Mouse (Mus musculus): ENCODE results near the gene Vmn1r206. TPM values are rescaled to one million over a fixed set of nuclear protein-coding genes. Genes with fewer than 3 reads are reported as not detected.

Gene Vmn1r206
- polyA plus RNA-seq (2017; shearing (Covaris generic)): not detected

DNA sequence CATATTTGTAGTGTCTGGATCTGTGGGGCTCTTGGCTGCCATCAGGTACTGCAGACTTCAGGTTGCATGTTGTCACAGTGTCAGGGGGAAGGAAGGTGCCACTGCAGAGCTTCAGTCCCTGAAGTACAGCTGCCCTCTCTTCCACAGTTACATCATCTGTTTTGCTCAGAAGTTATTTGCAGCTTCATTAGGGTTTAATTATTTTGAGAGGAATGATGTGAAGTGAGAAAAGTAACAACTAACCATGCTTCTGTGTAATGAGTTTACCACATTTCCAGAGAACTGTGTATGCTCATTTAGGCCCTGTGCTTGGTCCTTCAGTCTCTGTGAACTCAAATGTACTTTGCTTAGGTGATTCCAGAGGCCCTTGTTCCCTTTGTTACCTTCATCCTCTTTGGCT, at the start of gene Vmn1r206:
TSS of gene Vmn1r206 (minus strand) at position 101 of the 400 bp plus-strand sequence.

DNA sequence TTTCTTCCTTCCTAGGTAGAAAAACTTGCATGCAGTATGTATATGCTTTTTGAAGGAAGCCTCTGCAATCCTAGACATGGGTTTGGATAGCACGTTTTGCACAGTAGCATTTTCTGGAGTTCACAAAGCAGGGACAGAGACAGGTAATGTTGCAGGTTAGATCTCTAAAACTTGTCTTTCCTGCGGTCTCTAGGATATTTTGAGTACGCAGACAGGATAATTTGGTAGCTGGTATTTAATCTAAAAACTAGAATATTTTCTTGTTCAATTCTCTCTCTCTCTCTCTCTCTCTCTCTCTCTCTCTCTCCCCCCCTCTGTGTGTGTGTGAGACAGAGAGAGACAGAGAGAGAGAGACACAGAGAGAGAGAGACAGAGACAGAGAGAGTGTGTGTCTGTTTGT, 31.2 kb downstream of the Vmn1r206 start, which contains the start of gene Vmn1r205:
TSS of gene Vmn1r205 (minus strand) at position 101 of the 400 bp plus-strand sequence.

Other genes with a start within 250 kb of the Vmn1r206 start
- not detected for gene Vmn1r199, start 244.4 kb downstream of the Vmn1r206 start, polyA plus RNA-seq (2017; shearing (Covaris generic))
- not detected for gene Vmn1r200, start 233.9 kb downstream of the Vmn1r206 start, polyA plus RNA-seq (2017; shearing (Covaris generic))
- gene Vmn1r201, start 152.3 kb downstream of the Vmn1r206 start, polyA plus RNA-seq (2017; shearing (Covaris generic)): 0.10 TPM
- 0.06 TPM for gene Vmn1r202, start 118.9 kb downstream of the Vmn1r206 start, polyA plus RNA-seq (2017; shearing (Covaris generic))
- gene Vmn1r203, start 106.1 kb downstream of the Vmn1r206 start, polyA plus RNA-seq (2017; shearing (Covaris generic)): 0.15 TPM
- not detected for gene Vmn1r204, start 71.1 kb downstream of the Vmn1r206 start, polyA plus RNA-seq (2017; shearing (Covaris generic))
- not detected for gene Vmn1r205, start 31.3 kb downstream of the Vmn1r206 start, polyA plus RNA-seq (2017; shearing (Covaris generic))
- gene Vmn1r207-ps, start 105.4 kb upstream of the Vmn1r206 start, polyA plus RNA-seq (2017; shearing (Covaris generic)): not detected
- gene Vmn1r208, start 153.1 kb upstream of the Vmn1r206 start, polyA plus RNA-seq (2017; shearing (Covaris generic)): 0.11 TPM
- not detected for gene Vmn1r209, start 185.4 kb upstream of the Vmn1r206 start, polyA plus RNA-seq (2017; shearing (Covaris generic))
- gene Vmn1r210, start 207.1 kb upstream of the Vmn1r206 start, polyA plus RNA-seq (2017; shearing (Covaris generic)): not detected
- not detected for gene Vmn1r211, start 233.3 kb upstream of the Vmn1r206 start, polyA plus RNA-seq (2017; shearing (Covaris generic))